Mouse (Mus musculus) liver, embryonic 14.5 days (tissue): ENCODE results near the gene Cox19.

Experiments used
- CTCF ChIP-seq: IDR thresholded peaks from 2 replicates; pipeline ENCODE4 v1.5.1; 2016; ENCODE audit warnings: antibody characterized with exemption, low read depth, control low read depth
- EP300 ChIP-seq: IDR thresholded peaks from 2 replicates; pipeline ENCODE4 v1.6.1; 2016; ENCODE audit warnings: antibody characterized with exemption, low read depth

GRCm38 (mm10) chr5:139314941-139315642 lies 36.1 kb downstream of the Cox19 start:
- no peak for TF ChIP-seq EP300
- TF ChIP-seq CTCF, result no peak
